Mouse (Mus musculus): ENCODE results near the gene Oas1f.
"Not testable (repeated sequence)": the region's sequence is repeated elsewhere in the genome, so short reads cannot be mapped to it uniquely, and the experiment has no call there.

The Oas1f gene

GRCm38 (mm10) chr5:120876839-120877238 is 29.7 kb downstream of the Oas1f start:
- DNase-seq, result not testable (repeated sequence)

DNA sequence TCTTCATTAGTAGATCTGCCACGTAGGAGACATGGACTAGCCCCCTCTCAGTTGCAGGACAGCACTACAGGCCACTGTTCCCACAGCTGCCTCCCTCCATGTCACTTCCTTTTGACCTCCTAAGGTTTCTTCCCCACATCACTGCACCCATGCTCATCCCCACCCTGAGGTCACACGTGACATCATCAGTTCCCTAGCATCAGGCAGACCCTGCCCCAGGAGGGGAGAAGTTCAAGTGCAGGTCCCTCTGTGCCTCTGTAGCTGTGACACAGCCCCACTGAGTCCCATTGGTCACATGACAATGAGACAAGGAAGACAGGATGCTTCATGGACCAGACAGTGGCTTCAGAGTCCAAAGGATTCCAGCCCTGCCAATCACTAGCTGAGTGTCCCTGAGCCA is 30.2 kb downstream of the Oas1f start:
- not testable (repeated sequence) for DNase-seq

GRCm38 (mm10) chr5:120878803-120879202 is 31.6 kb downstream of the Oas1f start:
- not testable (repeated sequence) for DNase-seq

DNA sequence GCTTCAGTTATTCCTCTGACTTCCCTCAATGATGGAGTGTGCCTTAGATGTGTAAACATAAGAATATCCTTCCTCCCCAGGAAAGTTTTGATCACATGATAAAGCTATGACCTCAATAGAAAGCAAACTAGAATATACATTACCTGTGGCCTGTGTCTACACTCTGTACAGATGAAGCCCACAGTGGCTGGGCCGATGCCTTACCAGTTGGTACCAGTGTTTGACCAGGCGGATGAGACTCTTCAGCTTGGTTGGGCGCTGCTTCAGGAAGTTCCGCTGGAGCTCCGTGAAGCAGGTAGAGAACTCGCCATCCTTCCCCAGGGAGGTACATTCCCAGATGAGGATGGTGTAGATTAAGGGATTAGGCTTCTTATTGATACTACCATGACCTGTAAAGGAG is 34.5 kb downstream of the Oas1f start:
- DNase-seq, result not testable (repeated sequence)

DNA sequence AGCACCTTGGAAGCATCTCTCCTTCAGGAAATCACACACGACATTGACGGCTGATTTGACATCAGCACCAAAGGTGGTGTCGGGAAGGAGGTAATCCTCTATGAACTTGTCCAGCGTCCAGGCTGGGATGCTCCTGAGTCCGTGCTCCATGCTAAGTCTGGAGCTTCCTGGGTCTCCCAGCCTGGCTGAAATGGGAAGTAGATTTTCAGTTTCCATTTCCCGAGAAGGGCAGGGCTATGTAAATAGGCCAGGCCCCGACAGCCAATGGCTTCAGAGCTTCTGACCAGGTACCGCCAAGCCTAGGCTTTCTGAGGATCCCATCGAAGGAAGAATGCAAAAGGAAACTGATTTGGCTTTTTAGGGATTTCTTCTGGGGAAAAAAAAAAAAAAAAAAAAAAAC is 40.2 kb downstream of the Oas1f start, which contains the start of gene Oas1g:
Gene Oas1g, minus strand, starts transcription at position 201 of the 400 bp plus-strand sequence.
- not testable (repeated sequence) for DNase-seq

- DNase-seq, result no peak
These were observed 40.7 kb downstream of the Oas1f start for GRCm38 (mm10) chr5:120887831-120888230.

- not testable (repeated sequence) for DNase-seq
These were observed 41.2 kb downstream of the Oas1f start for GRCm38 (mm10) chr5:120888294-120888815.

- DNase-seq, result no peak
These were observed 42.9 kb downstream of the Oas1f start for GRCm38 (mm10) chr5:120890026-120890425.

- DNase-seq, result no peak
These were observed 43.8 kb downstream of the Oas1f start for GRCm38 (mm10) chr5:120890991-120891390.

- not testable (repeated sequence) for DNase-seq
These were observed 44.5 kb downstream of the Oas1f start for GRCm38 (mm10) chr5:120891566-120892242.

- DNase-seq, result no peak
These were observed 45.1 kb downstream of the Oas1f start for GRCm38 (mm10) chr5:120892243-120892660.

- not testable (repeated sequence) for DNase-seq
These were observed 46.7 kb downstream of the Oas1f start for GRCm38 (mm10) chr5:120893866-120894265.

DNA sequence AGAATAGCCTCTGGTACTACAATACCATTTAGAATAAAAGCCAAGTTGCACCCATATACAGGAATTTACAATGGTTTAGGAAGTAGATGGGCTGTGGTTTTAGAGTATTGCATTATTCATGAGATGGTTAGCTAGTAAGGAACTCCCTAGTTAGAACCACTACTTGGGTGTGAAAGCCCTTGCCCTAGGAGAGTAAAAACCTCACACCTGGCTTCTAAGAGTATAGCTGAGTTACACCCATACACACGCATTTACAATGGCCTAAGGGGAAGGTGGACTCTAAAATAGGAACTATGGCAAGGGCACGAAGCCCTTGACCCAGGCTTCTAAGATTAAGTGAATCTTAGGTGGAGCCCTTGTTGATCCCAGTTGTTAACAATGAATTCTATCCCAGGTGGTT is 47.5 kb downstream of the Oas1f start:
- not testable (repeated sequence) for DNase-seq

GRCm38 (mm10) chr5:120895231-120895900 is 48.2 kb downstream of the Oas1f start:
- no peak for DNase-seq

- DNase-seq, result no peak
These were observed 51.1 kb downstream of the Oas1f start for GRCm38 (mm10) chr5:120898307-120898706.

- no peak for DNase-seq
These were observed 51.6 kb downstream of the Oas1f start for GRCm38 (mm10) chr5:120898726-120899125.

DNA sequence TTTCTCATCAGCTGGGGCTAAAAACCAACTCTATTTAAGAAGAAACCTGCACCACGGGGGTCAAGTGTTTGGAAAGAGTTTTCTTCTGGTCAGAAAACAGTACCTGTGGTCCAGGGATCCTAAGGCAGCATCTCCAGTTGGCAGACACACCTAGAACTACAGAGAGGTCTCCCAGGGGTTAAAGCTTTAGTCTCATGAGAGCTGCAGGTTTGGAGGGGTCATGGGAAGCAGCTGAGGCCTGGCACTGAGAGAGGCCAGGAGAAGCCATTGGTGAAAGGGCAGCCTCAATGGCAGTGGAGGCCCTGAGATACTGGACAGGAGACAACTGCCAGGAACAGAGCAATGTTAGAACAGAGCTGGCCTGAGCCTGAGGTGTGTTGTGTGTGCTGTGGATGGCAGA is 53.5 kb downstream of the Oas1f start:
- DNase-seq, result no peak

GRCm38 (mm10) chr5:120902056-120902455 is 54.9 kb downstream of the Oas1f start:
- DNase-seq, result no peak

GRCm38 (mm10) chr5:120906791-120907733 is 59.9 kb downstream of the Oas1f start, which contains the start of gene Oas1a:
Gene Oas1a, minus strand, starts transcription at chr5:120907521.
- not testable (repeated sequence) for DNase-seq

All from lung, postnatal 14 days (tissue).